Mouse (Mus musculus): ENCODE measurements around the gene Vmn1r2. TPM values are rescaled to one million over a fixed set of nuclear protein-coding genes. Genes with fewer than 3 reads are reported as not detected.
A peak's percentile ranks its signal among the peaks of the same experiment; 100 is the strongest.
"Not testable (repeated sequence)": the region's sequence is repeated elsewhere in the genome, so short reads cannot be mapped to it uniquely, and the experiment has no call there.

The Vmn1r2 gene
- not detected for total RNA-seq (2021)
- long read RNA-seq, experiment 1, result 0 reads
- long read RNA-seq, experiment 2, result 0 reads

DNA sequence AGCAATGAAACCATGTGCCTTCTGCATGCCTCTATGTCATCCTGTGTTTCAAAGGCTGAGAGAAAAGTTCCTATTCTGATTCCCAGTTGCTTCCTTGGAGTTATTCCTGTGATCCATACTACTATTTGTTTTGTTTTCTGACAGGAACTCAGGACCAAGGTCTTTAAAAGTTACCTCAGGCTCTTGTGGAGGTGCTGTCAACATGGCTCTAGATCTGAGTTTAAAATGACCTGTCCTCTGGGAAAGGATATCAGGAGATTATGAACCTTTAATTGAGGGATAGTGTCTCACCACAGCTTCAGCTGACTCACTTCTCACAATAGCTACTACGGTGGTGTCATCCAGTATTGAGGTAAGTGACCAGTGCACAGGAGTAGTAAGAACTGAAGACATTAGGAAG, at the start of gene Vmn1r2:
Gene Vmn1r2, plus strand, starts transcription at position 301 of the 400 bp plus-strand sequence.
- intact Hi-C loops (cut with DNase I; ENCODE audit: low total_unique reads); DNase-seq: not testable (repeated sequence)

DNA sequence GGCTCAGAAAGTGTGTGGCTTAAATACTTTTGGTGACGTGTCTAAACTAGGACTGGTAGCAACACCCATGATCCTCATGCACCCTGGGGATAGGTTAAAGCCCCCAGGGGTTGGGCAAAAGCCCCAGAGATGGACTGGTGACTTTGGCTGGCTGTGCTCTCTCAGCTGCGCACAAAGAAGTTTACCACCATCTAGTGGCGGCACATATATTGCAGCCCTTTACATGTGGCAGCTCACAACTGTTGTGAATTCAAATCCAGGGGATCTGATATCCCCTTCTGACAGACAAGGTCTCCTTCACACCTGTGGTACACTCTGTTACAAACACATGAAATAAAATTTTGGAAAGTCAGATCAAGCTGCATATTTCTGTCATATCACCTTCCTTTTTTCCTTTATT, 19.2 kb upstream of the Vmn1r2 start:
- intact Hi-C loops (cut with DNase I; ENCODE audit: low total_unique reads); DNase-seq: not testable (repeated sequence)

GRCm38 (mm10) chr4:3153320-3153719, 13.8 kb upstream of the Vmn1r2 start:
- intact Hi-C loops (cut with DNase I; ENCODE audit: low total_unique reads); DNase-seq: not testable (repeated sequence)

DNA sequence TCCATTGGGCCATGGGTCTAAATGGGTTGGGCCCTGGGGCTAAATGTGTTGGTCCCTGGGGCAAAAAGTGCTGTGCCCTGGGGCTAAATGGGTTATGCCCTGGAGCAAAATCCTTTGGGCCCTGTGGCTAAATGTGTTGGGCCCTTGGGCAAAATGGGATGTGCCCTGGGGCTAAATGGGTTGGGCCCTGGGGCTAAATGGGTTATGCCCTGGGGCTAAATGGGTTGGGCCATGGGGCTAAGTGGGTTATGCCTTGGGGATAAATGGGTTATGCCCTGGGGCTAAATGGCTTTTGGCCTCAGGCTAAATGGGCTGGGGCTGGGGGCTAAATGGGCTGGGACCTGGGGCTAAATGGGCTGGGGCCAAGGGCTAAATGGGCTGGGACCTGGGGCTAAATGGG, 2.7 kb upstream of the Vmn1r2 start:
- DNase-seq; intact Hi-C loops (cut with DNase I; ENCODE audit: low total_unique reads): not testable (repeated sequence)

DNA sequence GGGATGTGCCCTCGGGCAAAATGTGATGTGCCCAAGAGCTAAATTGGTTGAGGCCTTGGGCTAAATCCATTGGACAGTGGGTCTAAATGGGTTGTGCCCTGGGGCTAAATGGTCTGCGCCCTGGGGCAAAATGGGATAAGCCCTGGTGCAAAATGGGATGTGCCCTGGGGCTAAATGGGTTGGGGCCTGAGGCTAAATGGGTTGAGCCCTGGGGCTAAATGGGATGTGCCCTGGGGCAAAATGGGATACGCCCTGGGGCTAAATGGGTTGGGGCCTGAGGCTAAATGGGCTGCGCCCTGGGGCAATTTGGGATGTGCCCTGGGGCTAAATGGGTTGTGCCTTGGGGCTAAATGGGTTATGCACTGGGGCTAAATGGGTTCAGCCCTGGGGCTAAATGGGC, 2.1 kb upstream of the Vmn1r2 start:
- peak; percentile 46 for DNase-seq
- intact Hi-C loops (cut with DNase I; ENCODE audit: low total_unique reads), result no loop called here

GRCm38 (mm10) chr4:3174586-3174985, 7.5 kb downstream of the Vmn1r2 start:
- intact Hi-C loops (cut with DNase I; ENCODE audit: low total_unique reads); DNase-seq: not testable (repeated sequence)

GRCm38 (mm10) chr4:3175756-3176155, 8.6 kb downstream of the Vmn1r2 start:
- DNase-seq; intact Hi-C loops (cut with DNase I; ENCODE audit: low total_unique reads): not testable (repeated sequence)

- intact Hi-C loops (cut with DNase I; ENCODE audit: low total_unique reads); DNase-seq: not testable (repeated sequence)
These were observed 9.1 kb downstream of the Vmn1r2 start for GRCm38 (mm10) chr4:3176195-3176594.

DNA sequence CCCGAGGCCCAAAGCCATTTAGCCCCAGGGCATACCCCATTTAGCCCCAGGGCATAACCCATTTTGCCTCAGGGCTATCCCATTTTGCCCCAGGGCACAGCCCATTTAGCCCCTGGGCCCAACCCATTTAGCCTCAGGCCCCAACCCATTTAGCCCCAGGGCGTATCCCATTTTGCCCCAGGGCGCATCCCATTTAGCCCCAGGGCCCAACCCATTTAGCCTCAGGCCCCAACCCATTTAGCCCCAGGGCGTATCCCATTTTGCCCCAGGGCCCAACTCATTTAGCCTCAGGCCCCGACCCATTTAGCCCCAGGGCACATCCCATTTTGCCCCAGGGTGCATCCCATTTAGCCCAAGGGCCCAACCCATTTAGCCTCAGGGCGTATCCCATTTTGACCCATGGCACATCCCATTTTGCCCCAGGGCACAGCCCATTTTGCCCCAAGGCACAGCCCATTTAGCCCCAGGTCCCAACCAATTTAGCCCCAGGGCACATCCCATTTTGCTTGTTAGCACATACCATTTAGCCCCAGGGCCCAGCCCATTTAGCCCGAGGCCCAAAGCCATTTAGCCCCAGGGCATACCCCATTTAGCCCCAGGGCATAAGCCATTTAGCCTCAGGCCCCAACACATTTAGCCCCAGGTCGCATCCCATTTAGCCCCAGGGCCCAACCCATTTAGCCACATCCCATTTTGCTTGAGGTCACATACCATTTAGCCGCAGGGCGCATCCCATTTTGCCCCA, 9.8 kb downstream of the Vmn1r2 start:
- peak; percentile 40 for DNase-seq
- intact Hi-C loops (cut with DNase I; ENCODE audit: low total_unique reads), result not testable (repeated sequence)

DNA sequence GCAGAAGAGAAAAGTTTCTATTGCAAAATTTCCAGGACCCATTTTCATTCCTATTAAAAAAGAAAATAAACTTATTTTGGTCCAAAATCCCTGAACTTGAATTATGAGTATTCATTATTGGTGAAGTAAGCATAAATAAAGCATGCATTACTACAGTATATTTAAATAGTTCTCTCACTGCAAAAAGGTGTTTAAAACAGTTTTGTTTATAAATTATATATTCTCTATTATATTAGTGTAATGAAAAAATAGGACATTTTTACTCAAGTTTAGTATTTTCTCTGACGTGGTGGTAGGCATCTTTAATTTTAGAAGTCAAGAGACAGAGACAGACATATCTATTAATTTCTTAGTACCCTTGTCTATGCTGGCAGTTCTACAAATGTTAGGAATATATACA, 18.1 kb downstream of the Vmn1r2 start, which contains the start of gene Vmn1r3:
Gene Vmn1r3, minus strand, starts transcription at position 101 of the 400 bp plus-strand sequence.
- DNase-seq, result not testable (repeated sequence)

DNA sequence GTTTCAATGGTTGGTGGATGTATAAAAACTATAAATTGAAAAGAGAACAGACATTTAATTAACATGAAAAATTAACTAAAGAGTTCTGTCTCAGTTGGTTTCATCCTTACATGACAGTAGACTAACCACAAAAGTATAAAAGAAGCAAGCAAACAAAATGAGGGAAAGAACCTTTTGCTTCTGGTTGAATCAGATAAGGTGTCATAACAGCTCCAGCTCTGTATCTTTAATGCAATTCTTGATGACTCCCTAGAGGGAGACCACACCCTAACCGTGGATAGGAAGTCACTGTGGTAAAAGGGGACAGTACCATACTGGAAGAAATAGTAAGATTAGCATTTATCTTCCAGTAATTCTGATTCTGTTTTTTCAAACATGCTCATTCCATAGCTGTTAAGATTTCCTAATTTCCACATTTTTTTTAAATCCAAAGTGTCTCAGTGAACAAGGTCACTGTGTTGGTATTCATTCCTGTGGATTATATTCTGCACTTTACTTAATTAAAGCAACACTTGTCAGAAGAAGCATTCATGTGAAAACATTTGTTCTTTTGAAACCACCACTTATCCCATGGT, 42.6 kb downstream of the Vmn1r2 start:
- intact Hi-C loops (cut with DNase I; ENCODE audit: low total_unique reads); DNase-seq: not testable (repeated sequence)

More for the DNA sequence above, 18.1 kb downstream of the Vmn1r2 start, which contains the start of gene Vmn1r3:
- intact Hi-C loops (cut with DNase I; ENCODE audit: low total_unique reads), result not testable (repeated sequence)

- DNase-seq; intact Hi-C loops (cut with DNase I; ENCODE audit: low total_unique reads): not testable (repeated sequence)
These were observed 46.2 kb downstream of the Vmn1r2 start for GRCm38 (mm10) chr4:3213349-3213748.

GRCm38 (mm10) chr4:3216382-3216781, 49.3 kb downstream of the Vmn1r2 start:
- intact Hi-C loops (cut with DNase I; ENCODE audit: low total_unique reads); DNase-seq: not testable (repeated sequence)

Other genes starting within 250 kb of the Vmn1r2 start
- gene Vmn1r3, start 18.0 kb downstream of the Vmn1r2 start, total RNA-seq (2021), result not detected

Data from gastrocnemius, postnatal 14 days (tissue).